Mouse (Mus musculus): ENCODE measurements around the gene Kras. TPM values are rescaled to one million over a fixed set of nuclear protein-coding genes. Genes with fewer than 3 reads are reported as not detected.

The Kras gene
- total and polyA plus RNA-seq, 3 experiments, result 15.6 to 44.3 TPM; not detected in 1

DNA sequence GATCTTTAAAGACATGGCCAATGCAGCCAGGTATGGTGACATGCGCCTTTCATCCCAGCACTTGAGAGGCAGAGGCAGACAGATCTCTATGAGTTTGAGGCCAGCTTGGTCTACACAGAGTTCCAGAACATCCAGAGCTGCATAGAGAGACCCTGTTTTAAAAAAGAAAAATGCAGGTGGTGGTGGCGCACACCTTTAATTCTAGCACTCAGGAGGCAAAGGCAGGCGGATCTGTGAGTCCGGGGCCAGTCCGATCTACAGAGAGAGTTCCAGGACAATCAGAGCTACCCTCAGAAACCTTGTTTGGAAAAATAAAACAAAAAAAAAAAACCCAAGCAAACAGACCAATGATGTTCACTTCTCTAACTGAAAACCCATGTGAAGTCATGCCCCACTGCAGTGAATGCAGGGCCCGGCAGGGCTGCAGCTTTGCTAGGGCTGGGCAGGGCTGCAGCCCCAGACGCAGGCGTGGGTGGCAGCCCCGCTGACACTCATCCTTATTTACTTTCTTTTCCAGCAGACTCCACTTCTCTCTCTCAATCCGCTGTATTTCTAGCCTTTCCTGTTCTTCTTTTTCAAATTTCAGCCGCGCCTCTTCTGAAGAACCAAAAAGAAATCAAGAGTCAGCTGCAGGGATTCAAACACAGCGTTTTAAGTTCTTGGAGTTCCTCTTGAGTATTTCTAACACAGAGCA, 47.5 kb downstream of the Kras start:
- Histone ChIP-seq H3K4me1 (ENCODE audit: control insufficient read depth in 1 of 2, insufficient read depth in 2 of 2, low read length in 2 of 2) (no peaks in the 10 kb centered on the region), H3K79me2 (ENCODE audit: control insufficient read depth, insufficient read depth, low read length, poor library complexity) (no peaks in the 10 kb centered on the region), H3K27ac (ENCODE audit: control insufficient read depth, low read depth, low read length) (no peak overlapping the region), H3K9me3 (replicated peaks; ENCODE audit: insufficient read depth, low read length) (no peaks in the 10 kb centered on the region), H3K36me3 (ENCODE audit: control insufficient read depth in 1 of 2, insufficient read depth in 2 of 2, low read length in 2 of 2) (no peaks in the 10 kb centered on the region), H3K9ac (ENCODE audit: control insufficient read depth, low read depth, low read length, poor library complexity, severe bottlenecking) (no peak overlapping the region), H3K27me3 (ENCODE audit: control insufficient read depth in 1 of 2, insufficient read depth in 2 of 2, low read length in 2 of 2) (no peaks in the 10 kb centered on the region), H3K4me3 (ENCODE audit: control insufficient read depth in 1 of 2, insufficient read depth in 1 of 2, low read depth in 2 of 2, low read length in 2 of 2) (no peak overlapping the region)
- no peak for TF ChIP-seq MAFK (IDR thresholded peaks at IDR 0.05; ENCODE audit: borderline replicate concordance, low read depth, low read length)
- no peak for TF ChIP-seq E2F4 (IDR thresholded peaks at IDR 0.05; ENCODE audit: borderline replicate concordance, low read depth, low read length)
- no peak for DNase-seq (ENCODE audit: low read depth, low spot score)

DNA sequence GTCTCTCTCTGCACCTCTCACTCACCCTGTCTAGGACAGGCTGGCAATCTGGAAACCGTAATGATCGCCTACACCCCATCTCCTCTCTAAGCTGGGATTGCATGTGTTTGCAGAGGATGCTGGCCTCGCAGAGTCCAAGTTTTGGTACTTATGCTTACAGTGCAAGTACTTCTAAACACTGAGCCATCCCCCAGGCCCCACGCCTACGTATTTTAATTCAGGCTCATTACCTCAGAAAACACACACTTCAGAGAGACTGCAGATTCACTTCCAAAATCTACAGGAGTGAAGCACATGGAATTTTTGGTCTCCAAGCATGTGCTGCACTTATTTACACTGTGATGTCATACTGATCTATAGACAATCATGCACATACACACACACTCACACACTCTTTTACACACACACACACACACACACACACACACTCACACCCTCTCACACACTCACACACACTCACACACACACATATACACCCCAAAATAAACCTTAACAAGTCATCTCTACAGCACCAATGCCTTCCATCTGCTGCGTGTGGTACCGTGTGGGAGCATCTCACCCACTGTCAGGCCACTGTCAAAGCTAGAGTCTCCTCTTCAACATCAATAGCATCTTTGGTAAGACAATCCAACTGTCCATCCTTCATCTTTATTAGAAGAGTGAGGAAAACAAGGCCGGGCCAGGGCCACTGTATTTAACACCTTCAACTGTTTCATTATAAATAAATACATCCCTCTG, 51.9 kb downstream of the Kras start:
- no peaks in the 10 kb centered on the region for H3K79me2 ChIP-seq (ENCODE audit: control insufficient read depth, insufficient read depth, low read length, poor library complexity)
- H3K27me3 ChIP-seq (ENCODE audit: control insufficient read depth in 1 of 2, insufficient read depth in 2 of 2, low read length in 2 of 2), result no peaks in the 10 kb centered on the region
- DNase-seq (ENCODE audit: low read depth, low spot score), result no peak
- TF ChIP-seq USF1 (IDR thresholded peaks at IDR 0.05; ENCODE audit: low read depth, low read length), result no peak
- H3K4me3 ChIP-seq (ENCODE audit: control insufficient read depth in 1 of 2, insufficient read depth in 1 of 2, low read depth in 2 of 2, low read length in 2 of 2), result no peak overlapping the region
- H3K9ac ChIP-seq (ENCODE audit: control insufficient read depth, low read depth, low read length, poor library complexity, severe bottlenecking), result no peak overlapping the region
- H3K4me1 ChIP-seq (ENCODE audit: control insufficient read depth in 1 of 2, insufficient read depth in 2 of 2, low read length in 2 of 2), result peaks cover 4 to 7% of the 10 kb centered on the region in 2 experiments; a peak in 2 of 4 replicates
- no peaks in the 10 kb centered on the region for H3K36me3 ChIP-seq (ENCODE audit: control insufficient read depth in 1 of 2, insufficient read depth in 2 of 2, low read length in 2 of 2)
- no peaks in the 10 kb centered on the region for H3K9me3 ChIP-seq (replicated peaks; ENCODE audit: insufficient read depth, low read length)
- no peak overlapping the region for H3K27ac ChIP-seq (ENCODE audit: control insufficient read depth, low read depth, low read length)

DNA sequence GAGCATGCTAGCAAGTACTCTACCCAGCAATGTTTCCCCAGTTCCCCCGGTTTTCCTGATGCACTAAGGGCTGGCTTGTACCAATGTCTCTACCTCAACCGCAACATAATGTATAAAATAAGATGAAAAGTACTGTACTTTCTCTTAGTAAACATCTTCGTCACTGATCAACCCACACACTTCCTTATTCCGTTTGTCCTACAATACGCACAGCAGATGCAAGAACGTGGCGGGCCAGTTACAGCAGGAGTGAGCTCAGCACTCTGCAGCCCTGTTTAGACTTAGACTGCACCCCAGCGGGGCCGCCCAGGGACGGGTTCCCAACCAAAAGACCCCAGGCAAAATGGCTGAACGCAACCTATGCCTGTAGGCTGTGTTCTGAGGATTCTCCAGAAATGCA, 56.6 kb downstream of the Kras start:
- Histone ChIP-seq H3K27ac (ENCODE audit: control insufficient read depth, low read depth, low read length) (peak overlapping the region; percentile 29; the same call in 1 of the 2 replicates), H3K9ac (ENCODE audit: control insufficient read depth, low read depth, low read length, poor library complexity, severe bottlenecking) (peak overlapping the region; percentile 63), H3K36me3 (ENCODE audit: control insufficient read depth in 1 of 2, insufficient read depth in 2 of 2, low read length in 2 of 2) (no peaks in the 10 kb centered on the region), H3K9me3 (replicated peaks; ENCODE audit: insufficient read depth, low read length) (no peaks in the 10 kb centered on the region), H3K27me3 (ENCODE audit: control insufficient read depth in 1 of 2, insufficient read depth in 2 of 2, low read length in 2 of 2) (no peaks in the 10 kb centered on the region), H3K4me3 (ENCODE audit: control insufficient read depth in 1 of 2, insufficient read depth in 1 of 2, low read depth in 2 of 2, low read length in 2 of 2) (peak overlapping the region; percentile 31 to 70), H3K4me1 (ENCODE audit: control insufficient read depth in 1 of 2, insufficient read depth in 2 of 2, low read length in 2 of 2) (peaks cover 7% of the 10 kb centered on the region in 2 experiments; a peak in 2 of 4 replicates), H3K79me2 (ENCODE audit: control insufficient read depth, insufficient read depth, low read length, poor library complexity) (no peaks in the 10 kb centered on the region)
- peak; percentile 72 for DNase-seq (ENCODE audit: low read depth, low spot score)
- no peak for TF ChIP-seq ZC3H11A (IDR thresholded peaks at IDR 0.05; ENCODE audit: low read depth, low read length)
- no peak for TF ChIP-seq UBTF (IDR thresholded peaks at IDR 0.05; ENCODE audit: borderline replicate concordance, insufficient read depth, low read depth, low read length)
- TF ChIP-seq MEF2A (IDR thresholded peaks at IDR 0.05; ENCODE audit: extremely low read depth, insufficient replicate concordance, low read depth, low read length, poor library complexity, severe bottlenecking), result no peak
- TF ChIP-seq ZMIZ1 (IDR thresholded peaks at IDR 0.05; ENCODE audit: low read depth, low read length), result no peak
- no peak for TF ChIP-seq EP300 (IDR thresholded peaks at IDR 0.05; ENCODE audit: low read depth in 1 of 2, low read length in 2 of 2)
- TF ChIP-seq TCF12 (IDR thresholded peaks at IDR 0.05; ENCODE audit: low read depth, low read length), result no peak
- TF ChIP-seq ETS1 (IDR thresholded peaks at IDR 0.05; ENCODE audit: low read depth, low read length), result no peak
- no peak for TF ChIP-seq E2F4 (IDR thresholded peaks at IDR 0.05; ENCODE audit: borderline replicate concordance, low read depth, low read length)
- peak; percentile 52; the same call in 1 of the 2 replicates for TF ChIP-seq MAX (IDR thresholded peaks at IDR 0.05; ENCODE audit: low read length)
- no peak for TF ChIP-seq ZNF384 (IDR thresholded peaks at IDR 0.05; ENCODE audit: low read depth, low read length)
- TF ChIP-seq TAL1 (IDR thresholded peaks at IDR 0.05; ENCODE audit: low read length), result no peak
- peak; percentile 82 for TF ChIP-seq TBP (IDR thresholded peaks at IDR 0.05; ENCODE audit: low read depth, low read length)
- no peak for TF ChIP-seq MAFK (IDR thresholded peaks at IDR 0.05; ENCODE audit: borderline replicate concordance, low read depth, low read length)
- TF ChIP-seq ZKSCAN1 (IDR thresholded peaks at IDR 0.05; ENCODE audit: low read depth, low read length), result no peak
- TF ChIP-seq USF1 (IDR thresholded peaks at IDR 0.05; ENCODE audit: low read depth, low read length), result no peak
- no peak for TF ChIP-seq GABPA (IDR thresholded peaks at IDR 0.05; ENCODE audit: low read depth, low read length)
- no peak for TF ChIP-seq POLR2AphosphoS2 (IDR thresholded peaks at IDR 0.05; ENCODE audit: low read length)
- TF ChIP-seq BHLHE40 (IDR thresholded peaks at IDR 0.05; ENCODE audit: borderline replicate concordance, low read depth, low read length), result no peak
- TF ChIP-seq SIN3A (IDR thresholded peaks at IDR 0.05; ENCODE audit: low read length), result no peak
- TF ChIP-seq RCOR1 (IDR thresholded peaks at IDR 0.05; ENCODE audit: low read depth, low read length), result no peak
- TF ChIP-seq RAD21 (IDR thresholded peaks at IDR 0.05; ENCODE audit: low read depth, low read length), result no peak
- no peak for TF ChIP-seq POLR2AphosphoS5 (IDR thresholded peaks at IDR 0.05; ENCODE audit: borderline replicate concordance, low read depth, low read length)
